Mouse (Mus musculus) forebrain, embryonic 12.5 days (tissue): ENCODE results near the gene Bmp10. TPM values are rescaled to one million over a fixed set of nuclear protein-coding genes. Genes with fewer than 3 reads are reported as not detected.

Source experiments
- ATAC-seq: fragments of 200-750 bp; cut with Nextera tagmentation; 2 replicates; pipeline ENCODE4 v1.8.0; 2017; ENCODE audit warnings: moderate TSS enrichment; ENCODE audit not compliant: low FRiP score
- H3K27ac ChIP-seq: fragments of 300-500 bp; sonication (generic); 2 replicates; pipeline ENCODE4 v1.5.1; 2016; ENCODE audit warnings: mild to moderate bottlenecking
- H3K27me3 ChIP-seq: fragments of 300-500 bp; sonication (generic); 2 replicates; pipeline ENCODE4 v1.6.1; 2016; ENCODE audit warnings: mild to moderate bottlenecking
- H3K36me3 ChIP-seq: fragments of 300-500 bp; sonication (generic); replicated peaks from 2 replicates; pipeline ENCODE4 v1.6.1; 2016; ENCODE audit warnings: mild to moderate bottlenecking
- H3K4me1 ChIP-seq: fragments of 300-500 bp; sonication (generic); 2 replicates; pipeline ENCODE4 v1.6.1; 2016
- H3K4me2 ChIP-seq: fragments of 300-500 bp; sonication (generic); 2 replicates; pipeline ENCODE4 v1.6.1; 2016; ENCODE audit warnings: mild to moderate bottlenecking, moderate library complexity
- H3K4me3 ChIP-seq: fragments of 300-500 bp; sonication (generic); replicated peaks from 2 replicates; pipeline ENCODE4 v1.5.1; 2016; ENCODE audit warnings: mild to moderate bottlenecking
- H3K9ac ChIP-seq: fragments of 300-500 bp; sonication (generic); 2 replicates; pipeline ENCODE4 v1.6.1; 2016; ENCODE audit warnings: mild to moderate bottlenecking
- H3K9me3 ChIP-seq: fragments of 300-500 bp; sonication (generic); 2 replicates; pipeline ENCODE4 v1.6.1; 2016
- WGBS: fragments of 180-500 bp; shearing (Covaris S2); methylation state at CpG from one replicate; pipeline ENCODE4 v1.1.7; 2016; 5-methylcytosine and 5-hydroxymethylcytosine counted together
- polyA plus RNA-seq: library from polyadenylated mRNA; unstranded; fragments of >200 nt; fragmentation: Nextera tagmentation; extraction: Ambion mirVana; gene quantifications from 2 replicates; pipeline ENCODE4 v1.2.1, GENCODE M21; 2016

Gene Bmp10
- polyA plus RNA-seq, 1 experiment from 2014 or later: not detected

DNA sequence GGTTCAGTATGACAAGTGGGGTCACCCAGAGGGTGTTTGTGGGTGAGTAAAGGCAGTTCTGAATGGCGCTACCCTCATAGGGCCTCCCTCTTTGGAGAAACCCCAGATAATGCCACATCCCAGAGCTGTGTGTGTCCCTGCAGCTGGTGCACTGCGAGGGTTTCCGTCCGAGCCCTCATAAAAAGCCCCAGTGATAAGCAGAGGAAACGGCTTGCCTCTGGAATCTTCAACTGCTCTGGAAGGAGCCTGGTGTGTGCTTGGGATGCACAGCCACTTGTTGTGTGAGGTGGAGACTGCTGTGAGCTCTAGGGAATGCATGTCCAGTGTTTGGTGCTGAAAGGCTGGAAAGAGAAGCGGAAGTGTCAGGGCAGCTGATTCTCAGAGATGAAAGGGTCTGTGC lies 27.3 kb upstream of the Bmp10 start:
- Histone ChIP-seq H3K27me3 (0 out of 2 replicates have a peak, but pooled peaks cover 5% of the 10 kb centered on the region), H3K4me3 (no peak overlapping the region), H3K4me2 (no peak overlapping the region), H3K9ac (no peak overlapping the region), H3K36me3 (no peaks in the 10 kb centered on the region), H3K9me3 (no peaks in the 10 kb centered on the region), H3K27ac (no peak overlapping the region), H3K4me1 (no peaks in the 10 kb centered on the region)
- 87% methylated on average over 6 of the region's 6 CpGs for WGBS
- ATAC-seq: no peak

DNA sequence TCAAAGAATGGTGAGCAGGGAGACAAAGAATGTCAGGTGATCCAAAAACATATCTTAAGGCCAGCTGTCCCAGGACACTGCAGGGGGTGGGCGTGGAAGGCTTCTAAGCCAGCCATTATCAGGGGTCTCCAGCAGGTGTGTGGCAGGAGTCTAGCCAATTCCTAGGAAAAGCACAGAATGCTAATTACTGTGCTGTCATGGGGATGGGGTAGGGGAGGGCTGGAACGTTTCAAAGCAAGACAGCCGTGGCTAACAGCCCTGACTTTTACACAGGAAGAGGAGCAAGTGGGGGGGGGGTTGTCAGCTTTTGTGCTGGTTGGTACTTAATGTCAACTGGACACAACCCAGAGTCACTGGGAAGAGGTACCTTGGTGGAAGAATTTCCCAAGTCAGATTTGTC lies 16.8 kb upstream of the Bmp10 start:
- no peak overlapping the region for H3K27ac ChIP-seq
- H3K36me3 ChIP-seq: no peaks in the 10 kb centered on the region
- H3K27me3 ChIP-seq: no peaks in the 10 kb centered on the region
- H3K9me3 ChIP-seq: no peaks in the 10 kb centered on the region
- 37% methylated on average over 3 of the region's 3 CpGs for WGBS
- no peak overlapping the region for H3K4me3 ChIP-seq
- no peak overlapping the region for H3K9ac ChIP-seq
- no peak for ATAC-seq
- H3K4me2 ChIP-seq: no peak overlapping the region
- no peaks in the 10 kb centered on the region for H3K4me1 ChIP-seq

DNA sequence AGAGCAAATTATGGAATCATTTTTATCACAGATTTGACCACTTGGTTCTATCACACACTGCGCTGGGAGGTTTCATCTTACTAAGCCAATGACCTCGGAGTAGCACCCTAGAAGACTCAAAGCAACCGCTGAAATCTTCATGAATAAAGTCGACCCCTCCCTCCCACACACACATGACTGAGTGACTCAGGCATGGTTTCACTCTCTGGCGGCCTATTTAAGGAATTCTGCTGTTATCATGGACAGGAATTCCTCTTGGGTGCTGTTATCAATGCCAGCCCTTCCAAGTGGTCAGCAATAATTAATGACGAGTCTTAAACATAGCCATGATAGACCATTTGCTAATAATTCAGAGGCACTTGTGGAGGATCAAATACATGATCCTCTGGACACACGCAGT lies 6.5 kb upstream of the Bmp10 start:
- Histone ChIP-seq H3K27me3 (no peaks in the 10 kb centered on the region), H3K9me3 (no peaks in the 10 kb centered on the region), H3K36me3 (no peaks in the 10 kb centered on the region), H3K27ac (no peak overlapping the region), H3K4me3 (no peak overlapping the region), H3K4me2 (no peak overlapping the region), H3K9ac (no peak overlapping the region), H3K4me1 (0 out of 2 replicates have a peak, but pooled peaks cover 3% of the 10 kb centered on the region)
- 88% methylated on average over 7 of the region's 7 CpGs for WGBS
- no peak for ATAC-seq

DNA sequence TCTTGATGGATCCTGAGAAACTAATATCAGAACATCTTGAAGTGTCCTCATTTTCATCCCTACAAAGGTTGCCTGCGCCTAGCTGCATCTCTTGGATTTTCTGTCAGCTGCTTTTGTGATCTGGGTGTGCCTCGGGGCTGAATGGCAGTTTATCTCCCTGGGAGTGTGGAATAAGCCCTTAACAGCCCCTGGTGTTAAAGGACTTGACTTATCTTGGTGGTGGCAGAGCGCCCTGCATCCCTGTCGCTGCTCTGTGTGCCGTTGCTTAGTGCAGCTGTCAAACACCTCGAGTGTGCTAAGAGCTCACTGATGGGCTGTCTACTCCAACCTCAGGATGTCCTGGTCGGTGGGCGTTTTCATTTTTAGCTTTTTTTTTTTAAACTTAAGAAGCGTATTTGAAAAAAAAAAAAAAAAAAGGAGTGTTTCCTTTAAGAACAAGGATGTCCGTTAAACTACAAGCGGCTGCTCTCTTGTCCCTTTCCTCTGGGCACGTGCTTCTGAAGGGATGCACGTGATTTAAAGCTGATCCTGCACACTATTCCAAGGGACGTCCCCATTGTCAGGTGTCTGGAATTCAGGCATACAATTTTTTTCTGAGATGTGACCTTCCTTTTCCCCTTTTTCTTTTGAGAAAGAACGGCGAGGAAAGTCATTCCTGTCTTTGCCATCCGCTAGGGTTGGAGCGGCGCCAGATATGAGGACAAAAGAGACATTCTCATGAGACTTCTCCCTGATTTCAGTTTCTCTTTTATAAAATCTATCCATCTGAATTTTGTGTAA lies 4.6 kb upstream of the Bmp10 start:
- Histone ChIP-seq H3K4me1 (0 out of 2 replicates have a peak, but pooled peaks cover 7% of the 10 kb centered on the region), H3K9ac (no peak overlapping the region), H3K4me2 (no peak overlapping the region), H3K36me3 (no peaks in the 10 kb centered on the region), H3K27me3 (no peaks in the 10 kb centered on the region), H3K27ac (no peak overlapping the region), H3K9me3 (no peaks in the 10 kb centered on the region), H3K4me3 (no peak overlapping the region)
- WGBS: 69% methylated on average over 19 of the region's 19 CpGs
- ATAC-seq: no peak

- Histone ChIP-seq H3K4me1 (0 out of 2 replicates have a peak, but pooled peaks cover 7% of the 10 kb centered on the region), H3K4me2 (no peak overlapping the region), H3K4me3 (no peak overlapping the region), H3K9me3 (no peaks in the 10 kb centered on the region), H3K27me3 (no peaks in the 10 kb centered on the region), H3K36me3 (no peaks in the 10 kb centered on the region), H3K9ac (no peak overlapping the region), H3K27ac (no peak overlapping the region)
- WGBS: 80% methylated on average over 5 of the region's 5 CpGs
- no peak for ATAC-seq
Observed at GRCm38 (mm10) chr6:87426954-87427353, 1.8 kb upstream of the Bmp10 start.

GRCm38 (mm10) chr6:87427616-87428015 lies 1.2 kb upstream of the Bmp10 start:
- no peaks in the 10 kb centered on the region for H3K9me3 ChIP-seq
- WGBS: 35% methylated on average over 8 of the region's 8 CpGs
- no peak for ATAC-seq
- 0 out of 2 replicates have a peak, but pooled peaks cover 7% of the 10 kb centered on the region for H3K4me1 ChIP-seq
- no peak overlapping the region for H3K4me2 ChIP-seq
- no peaks in the 10 kb centered on the region for H3K27me3 ChIP-seq
- H3K4me3 ChIP-seq: no peak overlapping the region
- H3K36me3 ChIP-seq: no peaks in the 10 kb centered on the region
- no peak overlapping the region for H3K9ac ChIP-seq
- no peak overlapping the region for H3K27ac ChIP-seq

DNA sequence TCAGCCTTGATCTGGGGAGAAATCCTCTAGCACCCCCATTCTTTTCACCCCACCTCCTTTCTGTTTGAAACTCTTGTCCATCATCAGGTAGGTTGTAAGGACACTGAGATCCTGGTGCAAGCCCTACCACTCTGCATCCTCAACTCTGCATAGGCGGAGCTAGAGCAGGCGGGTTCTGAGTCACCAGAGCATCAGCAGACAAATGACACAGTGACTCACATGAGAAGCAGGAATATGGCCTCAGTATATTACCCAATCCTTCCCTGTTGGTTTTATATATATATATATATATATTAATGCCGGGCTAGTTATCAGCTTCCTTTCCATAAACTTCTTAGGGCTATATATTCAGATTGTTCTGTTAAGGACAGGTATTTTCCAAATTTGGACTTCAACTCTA lies 7.0 kb downstream of the Bmp10 start:
- Histone ChIP-seq H3K9me3 (no peaks in the 10 kb centered on the region), H3K4me2 (no peak overlapping the region), H3K4me1 (no peaks in the 10 kb centered on the region), H3K27ac (no peak overlapping the region), H3K27me3 (no peaks in the 10 kb centered on the region), H3K4me3 (no peak overlapping the region), H3K36me3 (no peaks in the 10 kb centered on the region), H3K9ac (no peak overlapping the region)
- 96% methylated on average over 3 of the region's 3 CpGs for WGBS
- no peak for ATAC-seq

GRCm38 (mm10) chr6:87436745-87437144 lies 8.0 kb downstream of the Bmp10 start:
- Histone ChIP-seq H3K36me3 (no peaks in the 10 kb centered on the region), H3K27ac (no peak overlapping the region), H3K4me3 (no peak overlapping the region), H3K27me3 (no peaks in the 10 kb centered on the region), H3K9me3 (no peaks in the 10 kb centered on the region), H3K4me2 (no peak overlapping the region), H3K9ac (no peak overlapping the region), H3K4me1 (no peaks in the 10 kb centered on the region)
- 90% methylated on average over 8 of the region's 8 CpGs for WGBS
- no peak for ATAC-seq

DNA sequence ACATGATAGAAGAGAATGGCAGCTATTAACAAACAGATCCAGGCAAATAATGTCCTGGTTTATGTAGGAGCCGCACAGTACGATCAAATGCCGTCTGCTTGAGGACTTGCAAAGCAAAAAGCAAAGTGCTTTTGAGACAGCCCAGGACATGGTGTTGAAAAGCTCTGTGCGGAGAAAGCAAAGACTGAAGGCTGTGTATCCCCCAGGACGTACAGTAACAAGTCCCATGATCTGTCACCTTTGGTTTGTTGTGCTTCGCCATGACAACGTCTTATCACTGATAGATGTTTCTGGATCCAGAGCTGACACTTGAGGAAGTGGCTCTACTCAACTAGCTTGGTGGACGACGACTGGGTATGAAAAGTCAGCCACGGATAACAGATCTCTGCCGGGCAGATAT lies 14.5 kb downstream of the Bmp10 start:
- no peak for ATAC-seq
- Histone ChIP-seq H3K9me3 (no peaks in the 10 kb centered on the region), H3K36me3 (no peaks in the 10 kb centered on the region), H3K27ac (no peak overlapping the region), H3K4me2 (no peak overlapping the region), H3K4me3 (no peak overlapping the region), H3K9ac (no peak overlapping the region), H3K27me3 (no peaks in the 10 kb centered on the region), H3K4me1 (no peaks in the 10 kb centered on the region)
- WGBS: 90% methylated on average over 11 of the region's 11 CpGs

DNA sequence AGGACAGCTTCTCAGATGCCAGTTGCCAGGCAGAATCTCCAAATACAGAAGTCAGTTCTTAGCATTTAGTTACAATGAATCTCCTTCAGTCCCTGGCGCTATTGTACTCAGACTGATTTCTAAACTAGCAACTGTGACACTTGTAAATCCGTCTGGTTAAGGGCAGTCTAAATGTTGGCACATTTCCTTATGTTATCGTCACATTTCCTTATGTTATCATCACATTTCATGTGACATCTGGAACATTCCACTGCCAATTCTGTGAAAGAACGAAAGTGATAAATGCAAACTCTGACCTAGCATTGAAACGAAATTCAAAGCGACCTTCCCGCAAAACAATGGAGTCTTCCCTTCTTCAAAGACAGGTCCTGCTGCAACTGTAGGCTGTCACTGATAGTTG lies 16.4 kb downstream of the Bmp10 start:
- Histone ChIP-seq H3K4me1 (no peaks in the 10 kb centered on the region), H3K27ac (no peak overlapping the region), H3K4me2 (no peak overlapping the region), H3K36me3 (no peaks in the 10 kb centered on the region), H3K9ac (no peak overlapping the region), H3K9me3 (no peaks in the 10 kb centered on the region), H3K4me3 (no peak overlapping the region), H3K27me3 (no peaks in the 10 kb centered on the region)
- ATAC-seq: no peak
- 81% methylated on average over 7 of the region's 7 CpGs for WGBS

DNA sequence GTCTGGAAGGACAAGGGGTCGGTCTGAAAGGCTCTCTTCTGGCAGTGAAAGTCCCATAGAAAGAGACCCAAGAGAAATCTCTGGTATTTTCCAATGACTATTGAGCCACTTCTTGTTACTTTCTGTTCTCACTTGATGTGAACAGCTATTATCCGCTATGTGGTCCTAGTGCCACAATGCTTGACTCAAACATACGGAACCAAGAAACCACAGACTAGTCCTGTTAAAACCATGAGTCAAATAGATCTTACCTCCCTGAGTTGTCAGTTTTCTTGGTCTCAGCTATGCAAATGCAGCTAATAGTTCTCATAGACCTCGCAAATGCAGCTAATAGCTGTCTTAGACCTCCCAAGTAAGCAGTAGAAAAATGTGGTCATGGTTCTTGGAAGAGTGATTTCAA lies 18.4 kb downstream of the Bmp10 start:
- Histone ChIP-seq H3K27ac (no peak overlapping the region), H3K9me3 (no peaks in the 10 kb centered on the region), H3K4me2 (no peak overlapping the region), H3K4me3 (no peak overlapping the region), H3K36me3 (no peaks in the 10 kb centered on the region), H3K9ac (no peak overlapping the region), H3K27me3 (no peaks in the 10 kb centered on the region), H3K4me1 (no peaks in the 10 kb centered on the region)
- ATAC-seq: no peak
- WGBS: 91% methylated on average over 4 of the region's 4 CpGs

DNA sequence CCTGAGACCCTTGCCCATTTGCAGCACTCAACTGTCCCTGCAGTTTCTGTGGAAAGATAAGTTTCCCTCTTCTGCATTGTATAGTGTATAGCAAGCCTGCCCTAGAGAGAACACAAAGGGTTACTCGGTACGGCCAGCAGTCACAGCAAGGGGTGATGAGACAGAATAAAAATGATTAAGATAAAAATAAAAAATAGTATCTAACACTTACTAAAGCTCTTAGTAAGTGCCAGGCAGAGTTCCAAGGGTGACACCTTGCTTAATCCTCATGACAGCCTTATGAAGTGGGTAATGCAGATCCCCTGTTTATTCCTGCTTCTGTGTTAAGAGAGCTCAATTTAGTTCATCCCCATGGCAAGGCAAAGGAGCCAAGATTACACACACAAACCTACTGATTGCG lies 20.7 kb downstream of the Bmp10 start:
- H3K9me3 ChIP-seq: no peaks in the 10 kb centered on the region
- H3K27me3 ChIP-seq: no peaks in the 10 kb centered on the region
- H3K36me3 ChIP-seq: no peaks in the 10 kb centered on the region
- H3K9ac ChIP-seq: no peak overlapping the region
- no peak overlapping the region for H3K4me3 ChIP-seq
- no peak overlapping the region for H3K27ac ChIP-seq
- WGBS: 86% methylated on average over 3 of the region's 3 CpGs
- H3K4me2 ChIP-seq: no peak overlapping the region
- no peak for ATAC-seq
- no peaks in the 10 kb centered on the region for H3K4me1 ChIP-seq

DNA sequence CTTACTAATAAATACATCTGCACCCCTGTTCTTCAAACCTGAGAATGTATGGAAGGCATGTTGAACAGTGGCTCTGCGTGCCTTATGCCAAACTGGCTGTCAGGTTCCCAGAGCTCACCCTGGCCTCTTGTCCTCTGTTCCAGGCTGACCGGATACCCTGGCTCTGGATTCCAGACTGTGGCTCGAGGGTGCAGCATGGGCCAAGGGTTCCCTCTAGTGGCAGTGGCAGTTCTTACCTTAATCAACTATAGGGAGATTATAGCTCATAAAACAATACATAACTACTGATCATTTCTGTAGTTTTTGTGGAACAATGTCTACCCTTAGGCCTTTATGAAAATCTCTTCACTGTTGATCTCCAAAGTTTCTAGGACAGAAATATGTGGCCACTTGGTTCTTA lies 22.2 kb downstream of the Bmp10 start:
- Histone ChIP-seq H3K9ac (no peak overlapping the region), H3K27me3 (no peaks in the 10 kb centered on the region), H3K4me3 (no peak overlapping the region), H3K4me1 (no peaks in the 10 kb centered on the region), H3K27ac (no peak overlapping the region), H3K36me3 (no peaks in the 10 kb centered on the region), H3K9me3 (no peaks in the 10 kb centered on the region), H3K4me2 (no peak overlapping the region)
- ATAC-seq: no peak
- WGBS: 86% methylated on average over 3 of the region's 3 CpGs
